Mouse (Mus musculus): ENCODE data around the gene Cnp.
A peak's percentile ranks its signal among the peaks of the same experiment; 100 is the strongest.

Gene Cnp

GRCm38 (mm10) chr11:100625754-100626700 is 51.3 kb downstream of the Cnp start:
- peak; percentile 92 for DNase-seq

- peak; percentile 97 for DNase-seq
Observed at GRCm38 (mm10) chr11:100626701-100627195, 52.0 kb downstream of the Cnp start.

GRCm38 (mm10) chr11:100628056-100628455 is 53.4 kb downstream of the Cnp start:
- no peak for DNase-seq

- DNase-seq, result no peak
Observed at GRCm38 (mm10) chr11:100628862-100629352, 54.2 kb downstream of the Cnp start.

GRCm38 (mm10) chr11:100634530-100634929 is 59.8 kb downstream of the Cnp start:
- no peak for DNase-seq

- DNase-seq, result no peak
Observed at GRCm38 (mm10) chr11:100640159-100640906, 65.6 kb downstream of the Cnp start.
